Mouse (Mus musculus) brown adipose tissue, adult 24 weeks (tissue): Measurements from ENCODE around the gene Cd72. TPM values are rescaled to one million over a fixed set of nuclear protein-coding genes. Genes with fewer than 3 reads are reported as not detected.
A peak's percentile ranks its signal among the peaks of the same experiment; 100 is the strongest.

Experiments
- H3K27ac ChIP-seq: fragments of 200-500 bp; replicated peaks from 2 replicates; pipeline ENCODE4 v1.5.1; 2012; ENCODE audit warnings: low read depth, mild to moderate bottlenecking, low read length
- H3K4me1 ChIP-seq: fragments of 200-500 bp; 2 replicates; pipeline ENCODE4 v1.6.1; 2012; ENCODE audit warnings: low read length, mixed read lengths; ENCODE audit not compliant: control insufficient read depth, insufficient read depth, insufficient read length
- H3K4me3 ChIP-seq: fragments of 200-500 bp; 2 replicates; pipeline ENCODE4 v1.5.1; 2012; ENCODE audit warnings: low read depth, mild to moderate bottlenecking, low read length, moderate library complexity; ENCODE audit not compliant: insufficient read depth
- polyA plus RNA-seq: library from polyadenylated mRNA; stranded (reverse); fragments of >200 nt; gene quantifications from 2 replicates; pipeline ENCODE4 v1.2.4, GENCODE M21; 2012; ENCODE audit not compliant: missing spikeins, insufficient read depth, insufficient read length

Cd72 gene
- polyA plus RNA-seq, 1 experiment, result 1.9 TPM

DNA sequence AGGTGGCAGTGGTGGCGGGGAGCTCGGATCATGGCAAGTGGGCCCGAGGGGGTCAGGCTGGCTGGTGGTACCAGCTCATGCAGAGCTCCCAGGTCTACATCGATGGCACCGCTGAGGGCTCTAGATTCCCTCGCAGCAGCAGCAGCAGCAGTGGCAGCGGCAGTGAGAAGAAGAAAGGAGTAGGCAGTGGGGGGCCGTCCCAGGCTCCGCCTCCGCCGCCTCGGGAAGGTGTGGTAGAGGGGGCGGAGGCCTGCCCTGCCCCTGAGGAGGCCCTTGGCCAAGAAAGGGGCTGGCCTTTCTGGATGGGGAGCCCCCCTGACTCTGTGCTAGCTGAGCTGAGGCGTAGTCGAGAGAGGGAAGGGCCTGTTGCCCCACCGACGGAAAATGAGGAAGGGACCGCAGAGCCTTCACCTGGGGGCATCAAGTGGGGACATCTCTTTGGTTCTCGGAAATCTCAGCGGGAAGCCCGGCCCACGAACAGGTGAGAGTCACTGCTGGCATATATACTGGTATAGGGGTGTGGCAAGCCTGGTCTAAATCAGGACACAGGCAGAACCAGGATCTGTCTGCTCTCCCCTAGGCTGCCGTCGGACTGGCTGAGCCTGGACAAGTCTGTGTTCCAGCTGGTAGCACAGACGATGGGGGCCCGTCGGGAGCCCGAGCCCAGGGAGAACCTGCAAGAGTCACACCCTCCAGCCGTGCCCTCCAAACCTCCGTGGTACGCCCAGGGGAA is 28.6 kb downstream of the Cd72 start:
- Histone ChIP-seq H3K4me3 (no peak overlapping the region), H3K27ac (no peak overlapping the region), H3K4me1 (peaks cover 4% of the 10 kb centered on the region)

- no peak overlapping the region for H3K4me3 ChIP-seq
- H3K4me1 ChIP-seq, result peaks cover 4% of the 10 kb centered on the region
Observed at GRCm38 (mm10) chr4:43425197-43425596, 29.2 kb downstream of the Cd72 start.

DNA sequence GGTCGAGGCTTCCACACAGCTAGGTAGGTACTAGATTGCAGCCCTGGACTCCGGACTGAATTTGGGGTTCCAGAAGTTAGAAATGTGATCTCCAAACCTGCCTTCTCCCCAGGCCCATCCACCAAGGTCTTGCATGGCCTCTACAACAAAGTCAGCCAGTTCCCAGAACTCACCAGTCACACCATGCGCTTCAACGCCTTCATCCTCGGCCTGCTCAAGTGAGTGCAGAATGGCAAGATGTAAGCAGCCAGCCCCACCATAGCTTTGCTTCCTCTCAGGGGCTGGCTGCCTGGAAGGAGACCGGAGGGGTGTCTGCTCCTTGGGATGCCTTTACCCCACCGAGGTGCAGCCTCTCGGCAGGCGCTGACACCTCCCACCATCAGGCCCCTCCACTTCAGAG is 30.4 kb downstream of the Cd72 start:
- Histone ChIP-seq H3K27ac (no peak overlapping the region), H3K4me3 (no peak overlapping the region), H3K4me1 (peaks cover 9% of the 10 kb centered on the region)

More at GRCm38 (mm10) chr4:43425197-43425596, 29.2 kb downstream of the Cd72 start:
- H3K27ac ChIP-seq, result no peak overlapping the region

GRCm38 (mm10) chr4:43423267-43423934 is 31.0 kb downstream of the Cd72 start:
- 0 out of 2 replicates have a peak overlapping the region, but pooled peaks have one; percentile 25 for H3K4me3 ChIP-seq

DNA sequence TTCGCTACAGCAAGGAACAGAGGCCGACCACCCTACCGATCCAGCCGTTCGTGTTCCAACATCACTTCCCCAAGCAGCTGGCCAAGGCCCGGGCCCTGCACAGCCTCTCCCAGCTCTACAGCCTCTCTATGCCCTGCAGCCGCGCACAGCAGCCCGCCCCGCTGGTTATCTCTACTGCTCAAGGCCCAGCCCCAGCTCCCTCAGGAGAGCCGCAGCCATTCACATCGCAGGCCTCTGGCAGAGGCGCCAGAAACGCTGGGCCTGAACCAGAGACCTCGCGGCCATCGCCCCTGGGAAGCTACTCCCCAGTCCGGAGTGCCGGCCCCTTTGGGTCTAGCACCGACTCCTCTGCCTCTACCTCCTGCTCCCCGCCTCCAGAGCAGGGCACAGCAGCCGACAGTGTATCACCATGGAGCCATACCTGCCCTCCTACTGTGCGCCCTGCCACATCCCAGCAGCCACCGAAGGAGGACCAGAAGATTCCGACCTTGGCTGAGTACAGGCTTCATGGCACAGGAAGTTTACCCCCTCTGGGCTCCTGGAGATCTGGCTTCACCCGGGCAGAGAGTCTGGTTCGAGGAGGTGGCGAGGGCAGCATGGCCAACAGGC is 32.7 kb downstream of the Cd72 start:
- Histone ChIP-seq H3K4me3 (no peak overlapping the region), H3K4me1 (peaks cover 16% of the 10 kb centered on the region), H3K27ac (no peak overlapping the region)

More at GRCm38 (mm10) chr4:43423267-43423934, 31.0 kb downstream of the Cd72 start:
- H3K27ac ChIP-seq, result peak overlapping the region; percentile 42
- peaks cover 10% of the 10 kb centered on the region for H3K4me1 ChIP-seq

- peaks cover 16% of the 10 kb centered on the region for H3K4me1 ChIP-seq
- peak overlapping the region; percentile 100 for H3K27ac ChIP-seq
- H3K4me3 ChIP-seq, result 0 out of 2 replicates have a peak overlapping the region, but pooled peaks have one; percentile 9
Observed at GRCm38 (mm10) chr4:43420305-43420704, 34.1 kb downstream of the Cd72 start.

GRCm38 (mm10) chr4:43419801-43420281 is 34.6 kb downstream of the Cd72 start:
- peak overlapping the region; percentile 10 for H3K4me3 ChIP-seq
- peak overlapping the region; percentile 100 for H3K27ac ChIP-seq
- H3K4me1 ChIP-seq, result peaks cover 16% of the 10 kb centered on the region

DNA sequence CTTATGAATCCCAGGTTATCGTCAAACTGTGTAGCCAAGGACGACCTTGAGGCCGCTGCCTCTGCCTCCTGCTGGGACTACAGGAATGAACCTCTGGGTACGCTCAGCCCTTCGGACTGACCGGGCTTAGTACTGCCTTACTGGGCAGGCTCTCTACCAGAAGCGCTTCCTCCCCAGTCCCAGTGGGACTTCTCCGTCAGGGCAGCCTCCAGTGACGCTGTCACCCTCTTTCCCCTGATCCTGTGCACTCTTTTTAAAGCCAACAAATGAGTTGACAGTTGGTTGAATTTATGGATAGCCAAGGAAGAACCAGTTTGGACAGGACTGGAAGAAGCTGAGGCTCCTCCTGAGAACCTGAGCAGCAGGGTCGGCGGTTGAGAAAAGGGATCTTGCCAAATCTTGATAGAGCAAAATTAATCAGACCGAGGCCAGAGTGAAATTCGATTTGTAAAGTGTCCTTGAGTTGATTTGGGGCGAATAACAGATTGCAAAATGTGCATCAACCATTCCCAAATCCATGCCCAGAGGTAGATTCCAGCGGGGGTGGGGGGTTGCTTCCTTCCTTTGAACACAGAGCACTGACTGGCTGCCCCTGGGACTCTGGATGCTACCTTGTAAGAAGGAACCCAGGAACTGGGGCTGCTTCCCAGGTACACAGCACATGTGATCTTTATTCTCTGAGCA is 35.3 kb downstream of the Cd72 start:
- peak overlapping the region; percentile 100 for H3K27ac ChIP-seq
- peaks cover 16% of the 10 kb centered on the region for H3K4me1 ChIP-seq
- peak overlapping the region; percentile 10 for H3K4me3 ChIP-seq

GRCm38 (mm10) chr4:43418450-43418849 is 36.0 kb downstream of the Cd72 start:
- H3K27ac ChIP-seq, result peak overlapping the region; percentile 89
- no peak overlapping the region for H3K4me3 ChIP-seq

GRCm38 (mm10) chr4:43417269-43418062 is 37.0 kb downstream of the Cd72 start:
- H3K4me3 ChIP-seq, result no peak overlapping the region
- peak overlapping the region; percentile 89 for H3K27ac ChIP-seq
- peaks cover 17% of the 10 kb centered on the region for H3K4me1 ChIP-seq

More at GRCm38 (mm10) chr4:43418450-43418849, 36.0 kb downstream of the Cd72 start:
- peaks cover 18% of the 10 kb centered on the region for H3K4me1 ChIP-seq

- peaks cover 21% of the 10 kb centered on the region for H3K4me1 ChIP-seq
- no peak overlapping the region for H3K27ac ChIP-seq
- no peak overlapping the region for H3K4me3 ChIP-seq
Observed at GRCm38 (mm10) chr4:43416071-43416490, 38.3 kb downstream of the Cd72 start.

- H3K4me3 ChIP-seq, result no peak overlapping the region
- H3K27ac ChIP-seq, result no peak overlapping the region
- H3K4me1 ChIP-seq, result peaks cover 21% of the 10 kb centered on the region
Observed at GRCm38 (mm10) chr4:43415221-43416070, 39.0 kb downstream of the Cd72 start.

GRCm38 (mm10) chr4:43414761-43415160 is 39.7 kb downstream of the Cd72 start:
- no peak overlapping the region for H3K4me3 ChIP-seq
- H3K4me1 ChIP-seq, result peaks cover 19% of the 10 kb centered on the region
- H3K27ac ChIP-seq, result no peak overlapping the region
